ENCODE assay signal across 8 mouse cellular contexts in genomic region chr17:6317339-6317985, GRCm38 (mm10). TPM values are rescaled to one million over a fixed set of nuclear protein-coding genes. Genes with fewer than 3 reads are reported as not detected.
A peak's percentile ranks its signal among the peaks of the same experiment; 100 is the strongest.
DNase-seq lines count a peak whose midpoint lies in the region; ATAC-seq and TF ChIP-seq lines count a peak whose summit lies in the region.
"Not testable (repeated sequence)": the region's sequence is repeated elsewhere in the genome, so short reads cannot be mapped to it uniquely, and the experiment has no call there.

TSS of gene Dynlt1a (minus strand) at chr17:6317500.

- H3K27ac ChIP-seq in cortical plate, adult 2 months (ENCODE audit: insufficient read depth, low read length), result not testable (repeated sequence)

- H3K4me1 ChIP-seq in cortical plate, adult 2 months (ENCODE audit: control insufficient read depth, insufficient read depth, low read length), result not testable (repeated sequence)

- H3K4me3 ChIP-seq in cortical plate, adult 2 months (ENCODE audit: insufficient read depth, low read length), result peak within 1 kb of the TSS; percentile 34; the same call in 1 of the 2 replicates

- DNase-seq in adipocyte (ENCODE audit: low spot score), result peak; percentile 83
- peak; percentile 99 to 100 for DNase-seq in gastrocnemius, adult 8-10 months (ENCODE audit: low spot score in 2 of 2)
- DNase-seq in induced T-regulatory cell, adult 2 months (ENCODE audit: low read depth), result peak; percentile 91
- peak; percentile 83 to 94 for DNase-seq in left cerebral cortex, adult 8-10 months (ENCODE audit: low spot score in 2 of 2)
- peak; percentile 94 for DNase-seq in right cerebral cortex, adult 18-20 months
- DNase-seq in urinary bladder, postnatal 10 days (ENCODE audit: low spot score), result peak; percentile 92

- peak; percentile 93 for ATAC-seq in megakaryocyte, adult 5-6 weeks (ENCODE audit: poor library complexity, severe bottlenecking)

- TF ChIP-seq POLR2A in cortical plate, adult 2 months (IDR thresholded peaks at IDR 0.05; ENCODE audit: extremely low read depth, insufficient read depth, low read length), result not testable (repeated sequence)

- not testable (repeated sequence) for TF ChIP-seq CTCF in cortical plate, adult 2 months (IDR thresholded peaks at IDR 0.05; ENCODE audit: extremely low read depth, insufficient read depth, low read length)

RNA-seq across cellular contexts. Expression of gene Dynlt1a, which starts in this region (rescaled TPM):
- polyA plus RNA-seq in cortical plate, adult 2 months (2012; rRNA removed), result 10.5 and 10.9 TPM in 2 replicates
- 1 to 10 TPM; 3.0 to 6.2 (median 4.1) TPM for total RNA-seq in gastrocnemius, adult 8-10 months (2022)
- 10 to 100 TPM; 11.3 to 13.8 (median 12.6) TPM for total RNA-seq in left cerebral cortex, adult 8-10 months (2022)
- total RNA-seq in megakaryocyte, adult 5-6 weeks (2015), result 12.5 and 16.6 TPM in 2 replicates
- total RNA-seq in megakaryocyte, adult 5-6 weeks (2017), result 8.7 and 11.3 TPM in 2 replicates
